Mouse (Mus musculus) heart, embryonic 15.5 days (tissue): ENCODE measurements at regions not wholly inside any gene's neighbourhood (a gene's known extent, or its start where the extent isn't known, plus 50 kb on each side); places are given as distances from the start of the nearest gene placed in this dataset.

ENCODE experiments used
- ATAC-seq: fragments of 200-750 bp; cut with Nextera tagmentation; replicated peaks from 2 replicates; pipeline ENCODE4 v1.8.0; 2017; ENCODE audit warnings: low read depth, moderate TSS enrichment; ENCODE audit not compliant: insufficient number of reproducible peaks, insufficient read depth, low FRiP score
- H3K27ac ChIP-seq: fragments of 300-500 bp; sonication (generic); 2 replicates; pipeline ENCODE4 v1.5.1; 2015; ENCODE audit warnings: mild to moderate bottlenecking, inconsistent platforms
- H3K27me3 ChIP-seq: fragments of 300-500 bp; sonication (generic); 2 replicates; pipeline ENCODE4 v1.6.1; 2015; ENCODE audit warnings: inconsistent platforms
- H3K36me3 ChIP-seq: fragments of 300-500 bp; sonication (generic); 2 replicates; pipeline ENCODE4 v1.6.1; 2015; ENCODE audit warnings: mild to moderate bottlenecking, inconsistent platforms
- H3K4me1 ChIP-seq: fragments of 300-500 bp; sonication (generic); replicated peaks from 2 replicates; pipeline ENCODE4 v1.6.1; 2015; ENCODE audit warnings: inconsistent platforms
- H3K4me2 ChIP-seq: fragments of 300-500 bp; sonication (generic); 2 replicates; pipeline ENCODE4 v1.6.1; 2015; ENCODE audit warnings: inconsistent platforms, mild to moderate bottlenecking, moderate library complexity
- H3K4me3 ChIP-seq: fragments of 300-500 bp; sonication (generic); 2 replicates; pipeline ENCODE4 v1.5.1; 2015; ENCODE audit warnings: mild to moderate bottlenecking, inconsistent platforms
- H3K9ac ChIP-seq: fragments of 300-500 bp; sonication (generic); 2 replicates; pipeline ENCODE4 v1.6.1; 2015; ENCODE audit warnings: mild to moderate bottlenecking, inconsistent platforms
- H3K9me3 ChIP-seq: fragments of 300-500 bp; sonication (generic); replicated peaks from 2 replicates; pipeline ENCODE4 v1.6.1; 2016; ENCODE audit warnings: inconsistent platforms
- WGBS: fragments of 180-500 bp; shearing (Covaris S2); methylation state at CpG from one replicate; pipeline ENCODE4 v1.1.7; 2015; ENCODE audit warnings: mixed read lengths; 5-methylcytosine and 5-hydroxymethylcytosine counted together

GRCm38 (mm10) chr7:73618758-73619416 lies 77.3 kb upstream of the Chd2 start:
- Histone ChIP-seq H3K4me3 (peak overlapping the region; percentile 67), H3K4me1 (peaks cover 25% of the 10 kb centered on the region), H3K27me3 (no peaks in the 10 kb centered on the region), H3K9me3 (no peaks in the 10 kb centered on the region), H3K4me2 (peak overlapping the region; percentile 70), H3K27ac (peak overlapping the region; percentile 99), H3K36me3 (no peaks in the 10 kb centered on the region), H3K9ac (peak overlapping the region; percentile 91)
- WGBS: 9% methylated on average over 25 of the region's 25 CpGs
- peak; percentile 20 for ATAC-seq

- no peaks in the 10 kb centered on the region for H3K27me3 ChIP-seq
- peak overlapping the region; percentile 99 for H3K27ac ChIP-seq
- H3K9ac ChIP-seq: peak overlapping the region; percentile 91
- H3K9me3 ChIP-seq: no peaks in the 10 kb centered on the region
- H3K36me3 ChIP-seq: no peaks in the 10 kb centered on the region
- peaks cover 29% of the 10 kb centered on the region for H3K4me1 ChIP-seq
- ATAC-seq: peak; percentile 94
- under 1% methylated on average over 78 of the region's 86 CpGs for WGBS
- H3K4me2 ChIP-seq: peak overlapping the region; percentile 73
- H3K4me3 ChIP-seq: peak overlapping the region; percentile 67
Measured at GRCm38 (mm10) chr7:73617910-73618757, 76.5 kb upstream of the Chd2 start.

- no peak for ATAC-seq
- Histone ChIP-seq H3K9me3 (no peaks in the 10 kb centered on the region), H3K4me2 (peak overlapping the region; percentile 73), H3K4me1 (peaks cover 29% of the 10 kb centered on the region), H3K27me3 (no peaks in the 10 kb centered on the region), H3K9ac (peak overlapping the region; percentile 86), H3K4me3 (peak overlapping the region; percentile 67), H3K36me3 (no peaks in the 10 kb centered on the region), H3K27ac (peak overlapping the region; percentile 99)
- 5% methylated on average over 21 of the region's 21 CpGs for WGBS
Measured at GRCm38 (mm10) chr7:73616971-73617906, 75.6 kb upstream of the Chd2 start.

GRCm38 (mm10) chr7:73616015-73616414 lies 74.4 kb upstream of the Chd2 start:
- ATAC-seq: no peak
- Histone ChIP-seq H3K9me3 (no peaks in the 10 kb centered on the region), H3K27ac (peak overlapping the region; percentile 99), H3K4me3 (no peak overlapping the region), H3K4me2 (peak overlapping the region; percentile 73; the same call in 1 of the 2 replicates), H3K36me3 (no peaks in the 10 kb centered on the region), H3K27me3 (no peaks in the 10 kb centered on the region), H3K4me1 (peaks cover 29% of the 10 kb centered on the region), H3K9ac (no peak overlapping the region)
- WGBS: 50% methylated on average over 11 of the region's 11 CpGs

- peak overlapping the region; percentile 11 for H3K27ac ChIP-seq
- no peak overlapping the region for H3K4me3 ChIP-seq
- 70% methylated on average over 8 of the region's 8 CpGs for WGBS
- no peaks in the 10 kb centered on the region for H3K27me3 ChIP-seq
- H3K36me3 ChIP-seq: no peaks in the 10 kb centered on the region
- no peak overlapping the region for H3K4me2 ChIP-seq
- peaks cover 31% of the 10 kb centered on the region for H3K4me1 ChIP-seq
- no peaks in the 10 kb centered on the region for H3K9me3 ChIP-seq
- H3K9ac ChIP-seq: no peak overlapping the region
- no peak for ATAC-seq
Measured at GRCm38 (mm10) chr7:73614840-73615555, 73.4 kb upstream of the Chd2 start.

- Histone ChIP-seq H3K27me3 (no peaks in the 10 kb centered on the region), H3K4me1 (peaks cover 31% of the 10 kb centered on the region), H3K4me2 (no peak overlapping the region), H3K4me3 (no peak overlapping the region), H3K36me3 (no peaks in the 10 kb centered on the region), H3K9ac (no peak overlapping the region), H3K27ac (peak overlapping the region; percentile 11; the same call in 1 of the 2 replicates), H3K9me3 (no peaks in the 10 kb centered on the region)
- no peak for ATAC-seq
- 74% methylated on average over 4 of the region's 4 CpGs for WGBS
Measured at GRCm38 (mm10) chr7:73614341-73614740, 72.7 kb upstream of the Chd2 start.

GRCm38 (mm10) chr7:73612752-73613092 lies 71.1 kb upstream of the Chd2 start:
- no peak for ATAC-seq
- H3K27ac ChIP-seq: peak overlapping the region; percentile 34; the same call in 1 of the 2 replicates
- no peak overlapping the region for H3K9ac ChIP-seq
- peaks cover 36% of the 10 kb centered on the region for H3K4me1 ChIP-seq
- H3K27me3 ChIP-seq: no peaks in the 10 kb centered on the region
- H3K4me3 ChIP-seq: no peak overlapping the region
- no peak overlapping the region for H3K4me2 ChIP-seq
- no peaks in the 10 kb centered on the region for H3K36me3 ChIP-seq
- WGBS: 64% methylated on average over 3 of the region's 3 CpGs
- no peaks in the 10 kb centered on the region for H3K9me3 ChIP-seq

GRCm38 (mm10) chr7:73611866-73612751 lies 70.5 kb upstream of the Chd2 start:
- no peaks in the 10 kb centered on the region for H3K36me3 ChIP-seq
- no peak overlapping the region for H3K4me2 ChIP-seq
- no peak for ATAC-seq
- 89% methylated on average over 12 of the region's 12 CpGs for WGBS
- no peak overlapping the region for H3K4me3 ChIP-seq
- H3K9ac ChIP-seq: no peak overlapping the region
- no peaks in the 10 kb centered on the region for H3K27me3 ChIP-seq
- H3K9me3 ChIP-seq: no peaks in the 10 kb centered on the region
- H3K27ac ChIP-seq: no peak overlapping the region
- peaks cover 34% of the 10 kb centered on the region for H3K4me1 ChIP-seq

- Histone ChIP-seq H3K4me2 (peak overlapping the region; percentile 64), H3K27ac (peak overlapping the region; percentile 85), H3K9me3 (no peaks in the 10 kb centered on the region), H3K4me1 (peaks cover 17% of the 10 kb centered on the region), H3K4me3 (no peak overlapping the region), H3K27me3 (no peaks in the 10 kb centered on the region), H3K36me3 (no peaks in the 10 kb centered on the region), H3K9ac (peak overlapping the region; percentile 30; the same call in 1 of the 2 replicates)
- 45% methylated on average over 5 of the region's 5 CpGs for WGBS
- ATAC-seq: no peak
Measured at GRCm38 (mm10) chr7:73608804-73609275, 67.2 kb upstream of the Chd2 start.
